11 mouse cellular contexts compared by ENCODE assay signal in genomic region chr10:37170466-37170865, GRCm38 (mm10). TPM values are rescaled to one million over a fixed set of nuclear protein-coding genes. Genes with fewer than 3 reads are reported as not detected.
A peak's percentile ranks its signal among the peaks of the same experiment; 100 is the strongest.
DNase-seq lines count a peak whose midpoint lies in the region; ATAC-seq and TF ChIP-seq lines count a peak whose summit lies in the region.
"Had no signal": no experiment of that assay in that cellular context is flagged by ENCODE, and none has a peak within 500 bp of the region (broad histone marks: within the 10 kb centered on the region; RNA-seq: fewer than 3 reads in every experiment).

No protein-coding gene starts in this region.

- peaks cover 13% of the 10 kb centered on the region; the same call in 1 of the 2 replicates for H3K4me1 ChIP-seq in hindbrain, embryonic 15.5 days (replicated peaks)
- peaks cover 20% of the 10 kb centered on the region for H3K4me1 ChIP-seq in hindbrain, embryonic 13.5 days (replicated peaks)
- 0 out of 2 replicates have a peak, but pooled peaks cover 7% of the 10 kb centered on the region for H3K4me1 ChIP-seq in midbrain, postnatal 0 days (ENCODE audit: insufficient read depth, low read length)
- peaks cover 28% of the 10 kb centered on the region for H3K4me1 ChIP-seq in midbrain, embryonic 13.5 days (replicated peaks)
- H3K4me1 ChIP-seq in testis, adult 2 months (ENCODE audit: control insufficient read depth, insufficient read depth, low read length), result no peaks in the 10 kb centered on the region
- H3K4me1 ChIP-seq: stomach, embryonic 15.5 days had no signal

- H3K27me3 ChIP-seq in hindbrain, embryonic 15.5 days, result no peaks in the 10 kb centered on the region
- no peaks in the 10 kb centered on the region for H3K27me3 ChIP-seq in hindbrain, embryonic 13.5 days
- no peaks in the 10 kb centered on the region for H3K27me3 ChIP-seq in midbrain, postnatal 0 days (ENCODE audit: insufficient read depth, low read length)
- no peaks in the 10 kb centered on the region for H3K27me3 ChIP-seq in midbrain, embryonic 13.5 days
- no peaks in the 10 kb centered on the region for H3K27me3 ChIP-seq in testis, adult 2 months (ENCODE audit: control insufficient read depth, insufficient read depth, low read length)
- H3K27me3 ChIP-seq: forebrain, embryonic 12.5 days; stomach, embryonic 15.5 days had no signal

- H3K9ac ChIP-seq in hindbrain, embryonic 15.5 days, result no peak overlapping the region
- no peak overlapping the region for H3K9ac ChIP-seq in hindbrain, embryonic 13.5 days
- H3K9ac ChIP-seq in midbrain, postnatal 0 days (replicated peaks; ENCODE audit: low read length, poor library complexity, severe bottlenecking), result no peak overlapping the region
- H3K9ac ChIP-seq in midbrain, embryonic 13.5 days (replicated peaks), result no peak overlapping the region
- H3K9ac ChIP-seq: forebrain, embryonic 12.5 days; liver, embryonic 14.5 days; stomach, embryonic 15.5 days had no signal

- no peak for TF ChIP-seq CTCF in midbrain, postnatal 0 days (IDR thresholded peaks at IDR 0.05)
- no peak for TF ChIP-seq CTCF in testis, adult 2 months (IDR thresholded peaks at IDR 0.05; ENCODE audit: control insufficient read depth, insufficient read depth, insufficient replicate concordance, low read depth, low read length)

- 62% methylated on average over 4 of the region's 4 CpGs for WGBS in hindbrain, embryonic 15.5 days
- WGBS in hindbrain, embryonic 13.5 days, result 87% methylated on average over 4 of the region's 4 CpGs
- 59% methylated on average over 4 of the region's 4 CpGs for WGBS in midbrain, postnatal 0 days
- WGBS in midbrain, embryonic 13.5 days, result 77% methylated on average over 4 of the region's 4 CpGs

- peak overlapping the region; percentile 45; the same call in 1 of the 2 replicates for H3K27ac ChIP-seq in hindbrain, embryonic 15.5 days (replicated peaks)
- no peak overlapping the region for H3K27ac ChIP-seq in hindbrain, embryonic 13.5 days
- no peak overlapping the region; the same call in 1 of the 2 replicates for H3K27ac ChIP-seq in midbrain, postnatal 0 days (ENCODE audit: low read depth, low read length)
- no peak overlapping the region for H3K27ac ChIP-seq in midbrain, embryonic 13.5 days
- peak overlapping the region; percentile 76 for H3K27ac ChIP-seq in testis, adult 2 months (ENCODE audit: control insufficient read depth, insufficient read depth, low read depth, low read length)
- H3K27ac ChIP-seq: forebrain, embryonic 12.5 days; liver, embryonic 14.5 days; stomach, embryonic 15.5 days had no signal

- H3K4me3 ChIP-seq in hindbrain, embryonic 15.5 days, result no peak overlapping the region
- no peak overlapping the region for H3K4me3 ChIP-seq in hindbrain, embryonic 13.5 days
- H3K4me3 ChIP-seq in midbrain, postnatal 0 days (ENCODE audit: low read depth, low read length), result no peak overlapping the region
- no peak overlapping the region for H3K4me3 ChIP-seq in midbrain, embryonic 13.5 days (replicated peaks)
- H3K4me3 ChIP-seq in testis, adult 2 months (ENCODE audit: control insufficient read depth, low read depth, low read length), result no peak overlapping the region
- H3K4me3 ChIP-seq: forebrain, embryonic 12.5 days; stomach, embryonic 15.5 days had no signal

- peak; percentile 76 for ATAC-seq in hindbrain, embryonic 15.5 days (ENCODE audit: low FRiP score, low read depth)
- no peak for ATAC-seq in hindbrain, embryonic 13.5 days (ENCODE audit: low FRiP score)
- ATAC-seq in midbrain, postnatal 0 days (ENCODE audit: low FRiP score), result peak; percentile 68; the same call in 1 of the 2 replicates
- no peak for ATAC-seq in midbrain, embryonic 13.5 days

- no peaks in the 10 kb centered on the region for H3K9me3 ChIP-seq in hindbrain, embryonic 15.5 days
- H3K9me3 ChIP-seq in hindbrain, embryonic 13.5 days, result no peaks in the 10 kb centered on the region
- H3K9me3 ChIP-seq in midbrain, postnatal 0 days (ENCODE audit: low read length), result no peaks in the 10 kb centered on the region
- H3K9me3 ChIP-seq in midbrain, embryonic 13.5 days, result no peaks in the 10 kb centered on the region
- H3K9me3 ChIP-seq: forebrain, embryonic 12.5 days; stomach, embryonic 15.5 days had no signal

- TF ChIP-seq POLR2A in testis, adult 2 months (IDR thresholded peaks at IDR 0.05; ENCODE audit: control insufficient read depth, low read depth, low read length), result peak; percentile 20; the same call in 1 of the 2 replicates

- DNase-seq in midbrain, postnatal 0 days (ENCODE audit: low spot score), result peak; percentile 75
- DNase-seq in gastrocnemius, postnatal 36 days, result peak; percentile 68
- DNase-seq in B cell, adult 2 months, result no peak

- no peaks in the 10 kb centered on the region for H3K36me3 ChIP-seq in hindbrain, embryonic 15.5 days
- H3K36me3 ChIP-seq in hindbrain, embryonic 13.5 days, result no peaks in the 10 kb centered on the region
- no peaks in the 10 kb centered on the region for H3K36me3 ChIP-seq in midbrain, postnatal 0 days (ENCODE audit: insufficient read depth, low read length)
- no peaks in the 10 kb centered on the region for H3K36me3 ChIP-seq in midbrain, embryonic 13.5 days
- no peaks in the 10 kb centered on the region for H3K36me3 ChIP-seq in testis, adult 2 months (ENCODE audit: control insufficient read depth, insufficient read depth, low read length)
- H3K36me3 ChIP-seq: forebrain, embryonic 12.5 days; stomach, embryonic 15.5 days had no signal

- H3K4me2 ChIP-seq in hindbrain, embryonic 15.5 days, result no peak overlapping the region
- H3K4me2 ChIP-seq in hindbrain, embryonic 13.5 days, result no peak overlapping the region
- no peak overlapping the region for H3K4me2 ChIP-seq in midbrain, postnatal 0 days (ENCODE audit: low read depth, low read length, poor library complexity, severe bottlenecking)
- H3K4me2 ChIP-seq in midbrain, embryonic 13.5 days (replicated peaks), result no peak overlapping the region
- H3K4me2 ChIP-seq: forebrain, embryonic 12.5 days; midbrain, embryonic 11.5 days; stomach, embryonic 15.5 days had no signal

- intact Hi-C loops in gastrocnemius, postnatal 36 days (cut with DNase I), result no loop called here

RNA-seq across cellular contexts. Expression of gene Marcks, which starts 31.7 kb away (rescaled TPM):
- 178 and 197 TPM in 2 replicates for polyA plus RNA-seq in hindbrain, embryonic 15.5 days (2015; fragmentation: Nextera tagmentation; extraction: Ambion mirVana)
- 254 and 257 TPM in 2 replicates for polyA plus RNA-seq in hindbrain, embryonic 13.5 days (2015; fragmentation: Nextera tagmentation; extraction: Ambion mirVana)
- total RNA-seq in midbrain, postnatal 0 days (2014; rRNA removed), result 488 and 535 TPM in 2 replicates
- 230 and 265 TPM in 2 replicates for polyA plus RNA-seq in midbrain, postnatal 0 days (2015; fragmentation: Nextera tagmentation; extraction: Ambion mirVana)
- 277 and 290 TPM in 2 replicates for polyA plus RNA-seq in midbrain, embryonic 13.5 days (2015; fragmentation: Nextera tagmentation; extraction: Ambion mirVana)
- 10 to 100 TPM; 23.9 to 25.0 TPM for total RNA-seq in gastrocnemius, postnatal 36 days (2021)
- polyA plus RNA-seq in testis, adult 2 months (2012; rRNA removed), result 4.1 and 4.6 TPM in 2 replicates

Comparison
In these comparisons a context has a peak if more than half of its experiments do, and no peak if none do; other contexts are left out.
1. ATAC-seq: peak in hindbrain, embryonic 15.5 days (single experiment) and midbrain, postnatal 0 days (single experiment); none in hindbrain, embryonic 13.5 days (single experiment) and midbrain, embryonic 13.5 days (single experiment).
2. H3K27ac ChIP-seq: peak in hindbrain, embryonic 15.5 days (single experiment) and testis, adult 2 months (single experiment); none in hindbrain, embryonic 13.5 days (single experiment), midbrain, postnatal 0 days (single experiment) and midbrain, embryonic 13.5 days (single experiment).
3. DNase-seq: peak in midbrain, postnatal 0 days (single experiment) and gastrocnemius, postnatal 36 days (2 of 2); none in B cell, adult 2 months (0 of 2).
4. RNA of gene Marcks, which starts 31.7 kb away (polyA plus RNA-seq): 277 to 290 TPM in midbrain, embryonic 13.5 days, 230 to 265 TPM in midbrain, postnatal 0 days, 254 to 257 TPM in hindbrain, embryonic 13.5 days and 178 to 197 TPM in hindbrain, embryonic 15.5 days; 4.1 to 4.6 TPM in testis, adult 2 months; every median in the first group is over 10 times any median in the second.